Mouse (Mus musculus): ENCODE data around the gene Slc17a4. TPM values are rescaled to one million over a fixed set of nuclear protein-coding genes. Genes with fewer than 3 reads are reported as not detected.

Slc17a4 gene
- polyA plus RNA-seq, 1 experiment = 0.13 TPM

- WGBS = 80% methylated on average over 6 of the region's 6 CpGs
- H3K4me3 ChIP-seq (ENCODE audit: extremely low read depth, insufficient read depth, insufficient read length) = no peak overlapping the region
- no peak for TF ChIP-seq POLR2A (IDR thresholded peaks at IDR 0.05; ENCODE audit: low read depth, low read length)
- no peak for TF ChIP-seq CTCF (IDR thresholded peaks at IDR 0.05; ENCODE audit: extremely low read depth, insufficient read depth, insufficient read length, insufficient replicate concordance)
- no peak overlapping the region for H3K27ac ChIP-seq (ENCODE audit: insufficient read depth, low read length)
- H3K27me3 ChIP-seq (ENCODE audit: control insufficient read depth, insufficient read depth, low read length) = no peaks in the 10 kb centered on the region
- H3K36me3 ChIP-seq (ENCODE audit: control insufficient read depth, insufficient read depth, low read length) = no peaks in the 10 kb centered on the region
- no peak for DNase-seq (ENCODE audit: low read depth in 1 of 2, low spot score in 2 of 2)
- H3K4me1 ChIP-seq (ENCODE audit: control insufficient read depth, insufficient read depth, insufficient read length) = no peaks in the 10 kb centered on the region
Measured at GRCm38 (mm10) chr13:23940291-23940690, 25.5 kb upstream of the Slc17a4 start.

- H3K27ac ChIP-seq (ENCODE audit: insufficient read depth, low read length) = no peak overlapping the region
- DNase-seq (ENCODE audit: low read depth in 1 of 2, low spot score in 2 of 2) = no peak
- no peaks in the 10 kb centered on the region for H3K36me3 ChIP-seq (ENCODE audit: control insufficient read depth, insufficient read depth, low read length)
- 97% methylated on average over 1 of the region's 1 CpGs for WGBS
- no peaks in the 10 kb centered on the region for H3K4me1 ChIP-seq (ENCODE audit: control insufficient read depth, insufficient read depth, insufficient read length)
- TF ChIP-seq CTCF (IDR thresholded peaks at IDR 0.05; ENCODE audit: extremely low read depth, insufficient read depth, insufficient read length, insufficient replicate concordance) = no peak
- no peak for TF ChIP-seq POLR2A (IDR thresholded peaks at IDR 0.05; ENCODE audit: low read depth, low read length)
- H3K27me3 ChIP-seq (ENCODE audit: control insufficient read depth, insufficient read depth, low read length) = no peaks in the 10 kb centered on the region
- no peak overlapping the region for H3K4me3 ChIP-seq (ENCODE audit: extremely low read depth, insufficient read depth, insufficient read length)
Measured at GRCm38 (mm10) chr13:23938699-23939098, 23.9 kb upstream of the Slc17a4 start.

GRCm38 (mm10) chr13:23934211-23934520 lies 19.4 kb upstream of the Slc17a4 start, which contains the start of gene Hist1h2aa:
TSS of gene Hist1h2aa (plus strand) at chr13:23934462.
- Histone ChIP-seq H3K27me3 (ENCODE audit: control insufficient read depth, insufficient read depth, low read length) (no peaks in the 10 kb centered on the region), H3K36me3 (ENCODE audit: control insufficient read depth, insufficient read depth, low read length) (no peaks in the 10 kb centered on the region), H3K27ac (ENCODE audit: insufficient read depth, low read length) (no peak within 1 kb of the TSS), H3K4me1 (ENCODE audit: control insufficient read depth, insufficient read depth, insufficient read length) (no peaks in the 10 kb centered on the region), H3K4me3 (ENCODE audit: extremely low read depth, insufficient read depth, insufficient read length) (no peak within 1 kb of the TSS)
- 95% methylated on average over 10 of the region's 10 CpGs for WGBS
- no peak for DNase-seq (ENCODE audit: low read depth in 1 of 2, low spot score in 2 of 2)
- TF ChIP-seq CTCF (IDR thresholded peaks at IDR 0.05; ENCODE audit: extremely low read depth, insufficient read depth, insufficient read length, insufficient replicate concordance) (no peak), POLR2A (IDR thresholded peaks at IDR 0.05; ENCODE audit: low read depth, low read length) (no peak)

- TF ChIP-seq CTCF (IDR thresholded peaks at IDR 0.05; ENCODE audit: extremely low read depth, insufficient read depth, insufficient read length, insufficient replicate concordance) = no peak
- no peak for TF ChIP-seq POLR2A (IDR thresholded peaks at IDR 0.05; ENCODE audit: low read depth, low read length)
- no peaks in the 10 kb centered on the region for H3K27me3 ChIP-seq (ENCODE audit: control insufficient read depth, insufficient read depth, low read length)
- H3K36me3 ChIP-seq (ENCODE audit: control insufficient read depth, insufficient read depth, low read length) = no peaks in the 10 kb centered on the region
- no peak for DNase-seq (ENCODE audit: low read depth in 1 of 2, low spot score in 2 of 2)
- no peaks in the 10 kb centered on the region for H3K4me1 ChIP-seq (ENCODE audit: control insufficient read depth, insufficient read depth, insufficient read length)
- H3K27ac ChIP-seq (ENCODE audit: insufficient read depth, low read length) = no peak within 1 kb of the TSS
- H3K4me3 ChIP-seq (ENCODE audit: extremely low read depth, insufficient read depth, insufficient read length) = no peak within 1 kb of the TSS
- 97% methylated on average over 39 of the region's 39 CpGs for WGBS
Measured at GRCm38 (mm10) chr13:23933421-23934210, 18.8 kb upstream of the Slc17a4 start, which contains the start of gene Hist1h2ba. TSS of gene Hist1h2ba (minus strand) at chr13:23934156.

GRCm38 (mm10) chr13:23930904-23931303 lies 16.1 kb upstream of the Slc17a4 start:
- Histone ChIP-seq H3K27me3 (ENCODE audit: control insufficient read depth, insufficient read depth, low read length) (no peaks in the 10 kb centered on the region), H3K4me1 (ENCODE audit: control insufficient read depth, insufficient read depth, insufficient read length) (no peaks in the 10 kb centered on the region), H3K27ac (ENCODE audit: insufficient read depth, low read length) (no peak overlapping the region), H3K4me3 (ENCODE audit: extremely low read depth, insufficient read depth, insufficient read length) (no peak overlapping the region), H3K36me3 (ENCODE audit: control insufficient read depth, insufficient read depth, low read length) (no peaks in the 10 kb centered on the region)
- DNase-seq (ENCODE audit: low read depth in 1 of 2, low spot score in 2 of 2) = no peak
- no peak for TF ChIP-seq POLR2A (IDR thresholded peaks at IDR 0.05; ENCODE audit: low read depth, low read length)
- TF ChIP-seq CTCF (IDR thresholded peaks at IDR 0.05; ENCODE audit: extremely low read depth, insufficient read depth, insufficient read length, insufficient replicate concordance) = no peak
- WGBS = 88% methylated on average over 11 of the region's 11 CpGs

- TF ChIP-seq POLR2A (IDR thresholded peaks at IDR 0.05; ENCODE audit: low read depth, low read length) = no peak
- TF ChIP-seq CTCF (IDR thresholded peaks at IDR 0.05; ENCODE audit: extremely low read depth, insufficient read depth, insufficient read length, insufficient replicate concordance) = no peak
- 93% methylated on average over 9 of the region's 9 CpGs for WGBS
- DNase-seq (ENCODE audit: low read depth in 1 of 2, low spot score in 2 of 2) = no peak
- Histone ChIP-seq H3K27me3 (ENCODE audit: control insufficient read depth, insufficient read depth, low read length) (no peaks in the 10 kb centered on the region), H3K36me3 (ENCODE audit: control insufficient read depth, insufficient read depth, low read length) (no peaks in the 10 kb centered on the region), H3K4me1 (ENCODE audit: control insufficient read depth, insufficient read depth, insufficient read length) (no peaks in the 10 kb centered on the region), H3K4me3 (ENCODE audit: extremely low read depth, insufficient read depth, insufficient read length) (no peak overlapping the region), H3K27ac (ENCODE audit: insufficient read depth, low read length) (no peak overlapping the region)
Measured at GRCm38 (mm10) chr13:23930461-23930860, 15.7 kb upstream of the Slc17a4 start.

- H3K4me1 ChIP-seq (ENCODE audit: control insufficient read depth, insufficient read depth, insufficient read length) = no peaks in the 10 kb centered on the region
- 65% methylated on average over 3 of the region's 3 CpGs for WGBS
- TF ChIP-seq CTCF (IDR thresholded peaks at IDR 0.05; ENCODE audit: extremely low read depth, insufficient read depth, insufficient read length, insufficient replicate concordance) (no peak), POLR2A (IDR thresholded peaks at IDR 0.05; ENCODE audit: low read depth, low read length) (no peak)
- DNase-seq (ENCODE audit: low read depth in 1 of 2, low spot score in 2 of 2) = no peak
- H3K27me3 ChIP-seq (ENCODE audit: control insufficient read depth, insufficient read depth, low read length) = no peaks in the 10 kb centered on the region
- no peak overlapping the region for H3K4me3 ChIP-seq (ENCODE audit: extremely low read depth, insufficient read depth, insufficient read length)
- H3K27ac ChIP-seq (ENCODE audit: insufficient read depth, low read length) = no peak overlapping the region
- H3K36me3 ChIP-seq (ENCODE audit: control insufficient read depth, insufficient read depth, low read length) = no peaks in the 10 kb centered on the region
Measured at GRCm38 (mm10) chr13:23928637-23929036, 13.8 kb upstream of the Slc17a4 start.
